Mouse (Mus musculus): ENCODE measurements around the gene Tmem260.

DNA sequence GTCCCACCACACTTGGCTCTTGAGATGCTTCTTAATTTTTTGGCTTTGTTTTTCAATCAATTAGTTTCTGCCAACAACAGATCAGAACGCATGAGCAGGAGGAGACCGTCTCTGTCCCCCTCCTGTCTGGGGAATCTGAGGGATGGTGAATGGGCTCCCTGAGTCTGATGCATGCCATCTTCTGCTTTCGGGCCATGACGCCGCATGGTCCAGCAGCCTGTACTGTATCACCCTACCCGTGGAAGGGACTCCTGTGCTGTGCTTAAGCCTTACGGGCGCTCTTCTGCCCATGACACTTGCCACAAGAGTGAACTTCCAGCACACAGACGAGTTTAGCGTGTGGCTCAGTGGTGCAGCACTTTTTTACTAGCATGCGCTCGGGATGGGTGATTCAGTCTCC, 59.7 kb downstream of the Tmem260 start:
- TF ChIP-seq CTCF (IDR thresholded peaks at IDR 0.05; ENCODE audit: borderline replicate concordance, insufficient read depth, low read length) (no peak), POLR2A (IDR thresholded peaks at IDR 0.05; ENCODE audit: low read depth, low read length) (no peak)

Data from embryonic fibroblast, embryonic 13.5 days (primary cell).